Mouse (Mus musculus): ENCODE measurements at regions not wholly inside any gene's neighbourhood (a gene's known extent, or its start where the extent isn't known, plus 50 kb on each side); places are given as distances from the start of the nearest gene placed in this dataset.

GRCm38 (mm10) chr4:8417821-8418220, 179.0 kb upstream of the Car8 start:
- H3K79me2 ChIP-seq (replicated peaks; ENCODE audit: control insufficient read depth, insufficient read depth, low read length) = no peaks in the 10 kb centered on the region
- no peak overlapping the region for H3K9ac ChIP-seq (ENCODE audit: low read depth, low read length)
- intact Hi-C loops (cut with DNase I) = no loop called here
- no peak for TF ChIP-seq CTCF (IDR thresholded peaks at IDR 0.05)
- TF ChIP-seq EP300 (IDR thresholded peaks at IDR 0.05; ENCODE audit: insufficient read depth, low read depth, low read length) = no peak
- no peaks in the 10 kb centered on the region for H3K36me3 ChIP-seq (ENCODE audit: control insufficient read depth, insufficient read depth, low read length)
- no peak overlapping the region for H3K27ac ChIP-seq
- 55% methylated on average over 5 of the region's 5 CpGs for WGBS
- no peaks in the 10 kb centered on the region for H3K4me1 ChIP-seq (ENCODE audit: control insufficient read depth, insufficient read depth, low read length)
- no peak overlapping the region for H3K4me3 ChIP-seq
- H3K27me3 ChIP-seq (ENCODE audit: control insufficient read depth, insufficient read depth, low read length) = no peaks in the 10 kb centered on the region
- no peak for DNase-seq

- no peaks in the 10 kb centered on the region for H3K79me2 ChIP-seq (replicated peaks; ENCODE audit: control insufficient read depth, insufficient read depth, low read length)
- DNase-seq = no peak
- no peak overlapping the region for H3K27ac ChIP-seq
- no peaks in the 10 kb centered on the region for H3K4me1 ChIP-seq (ENCODE audit: control insufficient read depth, insufficient read depth, low read length)
- H3K27me3 ChIP-seq (ENCODE audit: control insufficient read depth, insufficient read depth, low read length) = no peaks in the 10 kb centered on the region
- H3K36me3 ChIP-seq (ENCODE audit: control insufficient read depth, insufficient read depth, low read length) = no peaks in the 10 kb centered on the region
- no peak overlapping the region for H3K4me3 ChIP-seq
- H3K9ac ChIP-seq (ENCODE audit: low read depth, low read length) = no peak overlapping the region
- TF ChIP-seq EP300 (IDR thresholded peaks at IDR 0.05; ENCODE audit: insufficient read depth, low read depth, low read length) (no peak), CTCF (IDR thresholded peaks at IDR 0.05) (no peak), POLR2A (IDR thresholded peaks at IDR 0.05; ENCODE audit: insufficient read depth, low read depth, low read length) (no peak)
- intact Hi-C loops (cut with DNase I) = no loop called here
Observed at GRCm38 (mm10) chr4:8413307-8413706, 174.5 kb upstream of the Car8 start.

DNA sequence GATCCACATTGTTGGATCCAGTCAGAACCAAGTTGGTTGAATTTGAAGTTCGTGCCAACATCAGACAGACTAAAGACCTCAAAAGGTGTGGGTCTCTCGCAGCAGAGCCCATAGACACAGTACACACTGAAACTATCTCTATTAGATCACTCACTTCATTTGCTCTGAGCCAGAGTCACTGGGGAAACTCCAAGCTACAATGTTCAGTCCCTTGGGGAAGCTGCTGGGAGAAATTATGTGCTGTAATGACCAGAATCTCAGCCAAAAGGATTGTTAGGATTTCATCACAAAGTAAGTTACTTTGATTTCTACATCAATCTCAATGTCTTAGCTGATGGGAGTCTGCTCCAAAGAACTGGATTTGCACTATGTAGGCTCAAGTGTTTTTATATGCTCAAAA, 161.2 kb upstream of the Car8 start:
- intact Hi-C loops (cut with DNase I) = no loop called here

DNA sequence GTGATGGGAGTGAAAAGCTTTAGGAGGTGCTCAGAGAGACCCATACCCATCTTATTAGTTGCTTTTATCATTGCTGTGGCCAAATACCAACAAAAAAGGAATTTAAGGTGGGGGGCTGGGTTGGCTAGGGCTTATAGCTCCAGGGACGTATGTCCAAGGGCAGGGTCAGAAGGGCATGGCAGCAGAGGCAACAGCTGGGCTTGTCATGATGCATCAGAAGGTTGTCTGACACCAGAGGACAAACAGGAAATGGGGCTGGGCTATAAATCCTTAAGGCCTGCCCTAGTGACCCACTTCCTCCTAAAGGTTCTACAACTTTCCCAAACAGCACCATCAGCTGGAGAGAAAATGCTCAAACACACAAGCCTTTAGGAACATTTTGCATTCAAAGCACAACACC, 160.6 kb upstream of the Car8 start:
- H3K79me2 ChIP-seq (replicated peaks; ENCODE audit: control insufficient read depth, insufficient read depth, low read length) = no peaks in the 10 kb centered on the region
- H3K4me3 ChIP-seq = no peak overlapping the region
- H3K27ac ChIP-seq = no peak overlapping the region
- WGBS = 79% methylated on average over 1 of the region's 1 CpGs
- H3K27me3 ChIP-seq (ENCODE audit: control insufficient read depth, insufficient read depth, low read length) = no peaks in the 10 kb centered on the region
- no peak for DNase-seq
- intact Hi-C loops (cut with DNase I) = no loop called here
- no peak for TF ChIP-seq EP300 (IDR thresholded peaks at IDR 0.05; ENCODE audit: insufficient read depth, low read depth, low read length)
- no peak for TF ChIP-seq POLR2A (IDR thresholded peaks at IDR 0.05; ENCODE audit: insufficient read depth, low read depth, low read length)
- no peak for TF ChIP-seq CTCF (IDR thresholded peaks at IDR 0.05)
- no peaks in the 10 kb centered on the region for H3K4me1 ChIP-seq (ENCODE audit: control insufficient read depth, insufficient read depth, low read length)
- no peaks in the 10 kb centered on the region for H3K36me3 ChIP-seq (ENCODE audit: control insufficient read depth, insufficient read depth, low read length)
- no peak overlapping the region for H3K9ac ChIP-seq (ENCODE audit: low read depth, low read length)

More for the DNA sequence above, 161.2 kb upstream of the Car8 start:
- Histone ChIP-seq H3K27ac (no peak overlapping the region), H3K9ac (ENCODE audit: low read depth, low read length) (no peak overlapping the region), H3K4me1 (ENCODE audit: control insufficient read depth, insufficient read depth, low read length) (no peaks in the 10 kb centered on the region), H3K79me2 (replicated peaks; ENCODE audit: control insufficient read depth, insufficient read depth, low read length) (no peaks in the 10 kb centered on the region), H3K27me3 (ENCODE audit: control insufficient read depth, insufficient read depth, low read length) (no peaks in the 10 kb centered on the region), H3K36me3 (ENCODE audit: control insufficient read depth, insufficient read depth, low read length) (no peaks in the 10 kb centered on the region), H3K4me3 (no peak overlapping the region)
- DNase-seq = no peak
- TF ChIP-seq POLR2A (IDR thresholded peaks at IDR 0.05; ENCODE audit: insufficient read depth, low read depth, low read length) (no peak), CTCF (IDR thresholded peaks at IDR 0.05) (no peak), EP300 (IDR thresholded peaks at IDR 0.05; ENCODE audit: insufficient read depth, low read depth, low read length) (no peak)
- 91% methylated on average over 2 of the region's 2 CpGs for WGBS

- Histone ChIP-seq H3K36me3 (ENCODE audit: control insufficient read depth, insufficient read depth, low read length) (no peaks in the 10 kb centered on the region), H3K79me2 (replicated peaks; ENCODE audit: control insufficient read depth, insufficient read depth, low read length) (no peaks in the 10 kb centered on the region), H3K4me1 (ENCODE audit: control insufficient read depth, insufficient read depth, low read length) (no peaks in the 10 kb centered on the region), H3K4me3 (no peak overlapping the region), H3K9ac (ENCODE audit: low read depth, low read length) (no peak overlapping the region), H3K27me3 (ENCODE audit: control insufficient read depth, insufficient read depth, low read length) (no peaks in the 10 kb centered on the region), H3K27ac (no peak overlapping the region)
- 71% methylated on average over 4 of the region's 4 CpGs for WGBS
- TF ChIP-seq EP300 (IDR thresholded peaks at IDR 0.05; ENCODE audit: insufficient read depth, low read depth, low read length) (no peak), POLR2A (IDR thresholded peaks at IDR 0.05; ENCODE audit: insufficient read depth, low read depth, low read length) (no peak), CTCF (IDR thresholded peaks at IDR 0.05) (no peak)
- intact Hi-C loops (cut with DNase I) = no loop called here
- DNase-seq = no peak
Observed at GRCm38 (mm10) chr4:8398969-8399368, 160.1 kb upstream of the Car8 start.

- H3K4me1 ChIP-seq (ENCODE audit: control insufficient read depth, insufficient read depth, low read length) = no peaks in the 10 kb centered on the region
- TF ChIP-seq CTCF (IDR thresholded peaks at IDR 0.05) (no peak), EP300 (IDR thresholded peaks at IDR 0.05; ENCODE audit: insufficient read depth, low read depth, low read length) (no peak), POLR2A (IDR thresholded peaks at IDR 0.05; ENCODE audit: insufficient read depth, low read depth, low read length) (no peak)
- 91% methylated on average over 11 of the region's 11 CpGs for WGBS
- H3K27ac ChIP-seq = no peak overlapping the region
- no peak overlapping the region for H3K9ac ChIP-seq (ENCODE audit: low read depth, low read length)
- H3K4me3 ChIP-seq = no peak overlapping the region
- H3K79me2 ChIP-seq (replicated peaks; ENCODE audit: control insufficient read depth, insufficient read depth, low read length) = no peaks in the 10 kb centered on the region
- H3K27me3 ChIP-seq (ENCODE audit: control insufficient read depth, insufficient read depth, low read length) = no peaks in the 10 kb centered on the region
- intact Hi-C loops (cut with DNase I) = no loop called here
- DNase-seq = no peak
- no peaks in the 10 kb centered on the region for H3K36me3 ChIP-seq (ENCODE audit: control insufficient read depth, insufficient read depth, low read length)
Observed at GRCm38 (mm10) chr4:8383162-8383561, 144.3 kb upstream of the Car8 start.

GRCm38 (mm10) chr4:8382125-8382417, 143.2 kb upstream of the Car8 start:
- WGBS = 64% methylated on average over 3 of the region's 3 CpGs
- Histone ChIP-seq H3K36me3 (ENCODE audit: control insufficient read depth, insufficient read depth, low read length) (no peaks in the 10 kb centered on the region), H3K4me3 (no peak overlapping the region), H3K4me1 (ENCODE audit: control insufficient read depth, insufficient read depth, low read length) (no peaks in the 10 kb centered on the region), H3K27ac (no peak overlapping the region), H3K79me2 (replicated peaks; ENCODE audit: control insufficient read depth, insufficient read depth, low read length) (no peaks in the 10 kb centered on the region), H3K27me3 (ENCODE audit: control insufficient read depth, insufficient read depth, low read length) (no peaks in the 10 kb centered on the region), H3K9ac (ENCODE audit: low read depth, low read length) (no peak overlapping the region)
- DNase-seq = no peak
- TF ChIP-seq EP300 (IDR thresholded peaks at IDR 0.05; ENCODE audit: insufficient read depth, low read depth, low read length) (no peak), CTCF (IDR thresholded peaks at IDR 0.05) (no peak), POLR2A (IDR thresholded peaks at IDR 0.05; ENCODE audit: insufficient read depth, low read depth, low read length) (no peak)
- intact Hi-C loops (cut with DNase I) = no loop called here

All from heart, adult 2 months (tissue).